Mouse (Mus musculus): Measurements from ENCODE around the gene Slc35f2. TPM values are rescaled to one million over a fixed set of nuclear protein-coding genes. Genes with fewer than 3 reads are reported as not detected.

Slc35f2 gene
- polyA plus RNA-seq (2014; fragmentation: Illumina TruSeq; extraction: RNeasy Lipid Tissue Mini Kit (QIAGEN cat#74804); ENCODE audit: low read depth, low replicate concordance): 1.0 TPM

DNA sequence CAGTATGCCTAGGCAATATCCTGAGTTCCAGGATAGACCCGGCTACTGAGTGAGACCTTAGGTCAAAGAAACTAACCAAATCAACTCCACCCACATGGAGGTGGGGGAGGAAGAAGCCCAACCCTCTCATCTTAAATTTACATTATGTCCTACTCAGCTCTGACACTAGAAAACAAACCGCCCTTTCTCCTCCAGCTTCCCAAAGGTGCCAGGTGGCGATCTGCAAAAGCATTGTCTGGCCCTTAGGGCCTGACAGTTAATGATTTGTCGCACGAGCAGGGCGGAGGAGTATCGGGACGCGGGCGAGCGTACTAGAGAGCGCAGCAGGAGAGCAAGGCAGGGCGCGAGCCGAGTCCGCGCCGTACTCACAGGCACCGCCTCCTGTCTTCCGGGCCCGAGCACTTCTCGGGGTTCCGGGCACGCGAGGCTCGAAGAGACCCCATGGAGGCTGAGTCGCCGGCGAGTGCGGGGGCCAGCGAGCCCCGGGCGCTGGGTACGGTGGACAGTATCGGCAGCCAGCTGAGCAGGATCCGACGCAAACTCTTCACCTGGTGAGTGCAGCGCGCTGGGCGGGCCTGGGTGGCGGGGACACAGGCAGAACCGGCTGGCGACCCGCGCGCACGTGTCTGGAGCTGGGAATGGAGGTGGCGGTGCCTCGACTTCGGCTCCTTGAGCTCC lies at the start of gene Slc35f2:
Gene Slc35f2, plus strand, starts transcription at position 195 of the 678 bp plus-strand sequence.

GRCm38 (mm10) chr9:53849864-53850263 lies 78.5 kb downstream of the Slc35f2 start, which contains the start of gene Sln:
Gene Sln, plus strand, starts transcription at chr9:53850164.

Other genes with a start within 250 kb of the Slc35f2 start
- 18.5 TPM for gene Atm, start 234.8 kb upstream of the Slc35f2 start, polyA plus RNA-seq (2014; fragmentation: Illumina TruSeq; extraction: RNeasy Lipid Tissue Mini Kit (QIAGEN cat#74804); ENCODE audit: low read depth, low replicate concordance)
- gene Npat, start 234.5 kb upstream of the Slc35f2 start, polyA plus RNA-seq (2014; fragmentation: Illumina TruSeq; extraction: RNeasy Lipid Tissue Mini Kit (QIAGEN cat#74804); ENCODE audit: low read depth, low replicate concordance): 34.5 TPM
- 131 TPM for gene Acat1, start 161.2 kb upstream of the Slc35f2 start, polyA plus RNA-seq (2014; fragmentation: Illumina TruSeq; extraction: RNeasy Lipid Tissue Mini Kit (QIAGEN cat#74804); ENCODE audit: low read depth, low replicate concordance)
- 115 TPM for gene Cul5, start 101.5 kb upstream of the Slc35f2 start, polyA plus RNA-seq (2014; fragmentation: Illumina TruSeq; extraction: RNeasy Lipid Tissue Mini Kit (QIAGEN cat#74804); ENCODE audit: low read depth, low replicate concordance)
- gene Rab39, start 65.3 kb upstream of the Slc35f2 start, polyA plus RNA-seq (2014; fragmentation: Illumina TruSeq; extraction: RNeasy Lipid Tissue Mini Kit (QIAGEN cat#74804); ENCODE audit: low read depth, low replicate concordance): 1.9 TPM
- gene Sln, start 78.6 kb downstream of the Slc35f2 start, polyA plus RNA-seq (2014; fragmentation: Illumina TruSeq; extraction: RNeasy Lipid Tissue Mini Kit (QIAGEN cat#74804); ENCODE audit: low read depth, low replicate concordance): not detected
- 21.9 TPM for gene Elmod1, start 203.8 kb downstream of the Slc35f2 start, polyA plus RNA-seq (2014; fragmentation: Illumina TruSeq; extraction: RNeasy Lipid Tissue Mini Kit (QIAGEN cat#74804); ENCODE audit: low read depth, low replicate concordance)

Data from adrenal gland, adult 10 weeks (tissue).